Mouse (Mus musculus): ENCODE results near the gene Foxn3. TPM values are rescaled to one million over a fixed set of nuclear protein-coding genes. Genes with fewer than 3 reads are reported as not detected.
A peak's percentile ranks its signal among the peaks of the same experiment; 100 is the strongest.
"Not testable (repeated sequence)": the region's sequence is repeated elsewhere in the genome, so short reads cannot be mapped to it uniquely, and the experiment has no call there.

Foxn3 gene
- total RNA-seq, 4 experiments from 2014 or later, result 57.4 to 62.5 (median 60.3) TPM

DNA sequence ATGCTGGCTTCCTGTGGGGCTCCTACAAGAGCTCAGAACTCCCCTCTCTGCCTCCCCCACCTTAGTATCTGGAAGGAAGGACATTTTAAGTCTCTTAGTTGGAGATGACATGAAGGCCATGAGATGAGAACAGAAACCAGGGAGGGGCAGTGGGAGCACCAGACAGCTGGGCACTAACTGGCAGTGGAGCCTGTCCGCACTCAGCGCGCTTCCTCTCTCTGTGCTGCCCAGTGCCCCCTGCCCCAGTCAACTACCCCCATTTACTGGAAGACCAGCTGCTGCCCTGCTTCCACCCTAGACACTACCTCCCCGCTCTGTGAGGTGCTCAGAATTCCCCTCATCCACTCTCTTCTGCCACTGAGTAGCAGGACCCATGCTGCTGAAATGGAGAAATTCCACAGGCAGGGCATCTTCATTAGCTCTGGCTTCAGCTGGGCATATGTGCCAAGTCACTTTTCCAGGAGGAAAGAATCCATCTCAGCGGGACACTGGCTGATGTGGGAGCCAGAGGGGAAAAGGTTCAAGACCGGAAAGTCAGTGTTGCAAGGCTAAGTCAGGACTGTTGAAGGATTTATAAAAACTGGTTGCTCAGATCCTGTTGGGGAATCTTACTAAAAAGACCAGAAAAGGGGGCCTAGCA is 335.9 kb downstream of the Foxn3 start:
- DNase-seq (ENCODE audit: low spot score in 2 of 2), result no peak

- DNase-seq (ENCODE audit: low spot score in 2 of 2), result peak in 1 of 2 experiments; percentile 54
Measured at GRCm38 (mm10) chr12:99224863-99225603, 338.3 kb downstream of the Foxn3 start.

- DNase-seq (ENCODE audit: low spot score in 2 of 2), result no peak
Measured at GRCm38 (mm10) chr12:99221087-99221846, 342.1 kb downstream of the Foxn3 start.

GRCm38 (mm10) chr12:99220333-99220732 is 343.0 kb downstream of the Foxn3 start:
- peak in 1 of 2 experiments; percentile 52 for DNase-seq (ENCODE audit: low spot score in 2 of 2)

- DNase-seq (ENCODE audit: low spot score in 2 of 2), result no peak
Measured at GRCm38 (mm10) chr12:99219812-99220211, 343.6 kb downstream of the Foxn3 start.

- no peak for DNase-seq (ENCODE audit: low spot score in 2 of 2)
Measured at GRCm38 (mm10) chr12:99217145-99217698, 346.2 kb downstream of the Foxn3 start.

- DNase-seq (ENCODE audit: low spot score in 2 of 2), result no peak
Measured at GRCm38 (mm10) chr12:99216341-99216761, 347.0 kb downstream of the Foxn3 start.

- no peak for DNase-seq (ENCODE audit: low spot score in 2 of 2)
Measured at GRCm38 (mm10) chr12:99215521-99216255, 347.7 kb downstream of the Foxn3 start.

- no peak for DNase-seq (ENCODE audit: low spot score in 2 of 2)
Measured at GRCm38 (mm10) chr12:99214098-99214497, 349.3 kb downstream of the Foxn3 start.

DNA sequence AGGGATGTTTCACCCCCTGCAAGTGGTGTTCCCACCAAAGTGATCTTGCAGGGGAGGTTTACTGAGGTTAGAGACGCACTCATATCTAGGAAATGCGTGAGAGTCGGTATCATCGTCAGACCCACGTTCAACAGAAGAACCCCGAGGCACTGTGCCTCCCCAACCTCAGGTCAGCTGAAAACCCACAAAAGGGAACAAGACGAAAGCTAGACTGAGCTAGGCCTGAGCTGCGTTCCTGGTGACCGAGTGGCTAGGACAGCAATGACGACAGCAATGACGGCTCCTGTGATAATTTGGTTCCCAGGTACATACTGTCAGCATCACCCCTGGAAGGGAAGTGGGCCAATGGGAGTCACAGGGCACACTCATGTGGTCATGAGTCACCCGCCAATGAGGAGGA is 350.2 kb downstream of the Foxn3 start:
- no peak for DNase-seq (ENCODE audit: low spot score in 2 of 2)

DNA sequence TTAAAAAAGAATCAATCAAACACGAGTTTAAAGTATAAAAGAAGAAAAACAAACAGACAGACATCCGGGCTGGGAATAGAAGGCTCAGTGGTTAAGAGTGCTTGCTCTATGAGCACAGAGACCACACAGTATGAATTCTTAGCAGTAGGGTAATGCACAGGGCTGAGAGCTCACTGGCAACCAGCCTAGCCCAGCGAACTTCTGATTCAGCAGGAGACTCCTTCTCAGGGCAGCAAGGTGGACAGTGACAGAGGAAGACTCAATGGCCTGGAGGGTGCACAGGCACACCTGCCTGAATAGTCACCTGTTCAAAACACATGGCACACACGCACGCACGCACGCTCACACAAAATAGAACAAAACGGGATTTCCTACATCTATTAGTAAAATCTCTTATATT is 353.6 kb downstream of the Foxn3 start:
- no peak for DNase-seq (ENCODE audit: low spot score in 2 of 2)

- no peak for DNase-seq (ENCODE audit: low spot score in 2 of 2)
Measured at GRCm38 (mm10) chr12:99208251-99208650, 355.1 kb downstream of the Foxn3 start.

DNA sequence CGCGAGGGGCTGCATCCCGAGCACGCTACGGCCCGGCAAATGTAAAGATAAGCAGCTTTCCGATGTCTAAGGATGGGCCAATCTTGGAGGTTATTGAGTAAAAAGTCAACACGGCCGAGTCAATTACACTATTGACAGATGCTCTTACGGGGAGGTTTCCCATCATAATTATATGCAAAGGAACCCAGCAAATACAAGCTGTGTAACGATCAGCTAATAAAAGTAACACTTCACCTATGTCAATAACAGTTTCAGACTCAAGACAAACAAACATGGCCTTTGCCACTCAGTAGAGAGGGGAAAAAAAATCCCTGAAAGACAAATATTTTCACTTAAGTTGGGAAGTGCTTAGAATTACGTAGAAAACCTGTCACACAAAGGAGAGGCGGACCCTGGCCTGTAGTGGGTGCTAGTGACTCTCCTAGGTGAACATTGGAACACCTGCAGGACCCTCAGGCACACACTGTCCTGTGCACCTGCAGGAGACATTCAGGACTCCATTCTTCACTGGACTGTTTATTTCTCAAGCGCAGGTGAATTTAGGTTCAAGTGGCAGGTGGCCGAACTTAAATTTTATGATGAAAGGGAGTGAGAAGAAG is 356.3 kb downstream of the Foxn3 start:
- DNase-seq (ENCODE audit: low spot score in 2 of 2), result no peak

DNA sequence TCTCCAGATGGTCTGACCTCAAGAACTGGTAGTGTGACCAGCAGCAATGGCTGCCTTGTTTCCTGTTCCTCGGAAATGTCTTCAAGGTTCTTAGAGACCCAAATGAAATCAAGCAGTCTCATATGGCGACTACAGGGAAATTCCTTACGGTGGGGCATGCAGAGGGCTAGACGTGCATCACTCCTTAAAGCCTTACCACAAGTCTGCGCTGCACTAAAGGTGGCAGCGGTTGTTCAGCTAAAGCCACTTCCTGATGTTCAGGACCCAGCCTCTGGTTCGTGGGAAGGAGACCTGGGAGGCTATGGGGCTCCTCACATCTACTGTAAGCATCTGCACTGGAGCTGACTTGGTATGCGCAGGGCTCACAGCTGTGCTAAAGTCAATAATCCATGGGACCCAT is 357.6 kb downstream of the Foxn3 start:
- DNase-seq (ENCODE audit: low spot score in 2 of 2), result no peak

DNA sequence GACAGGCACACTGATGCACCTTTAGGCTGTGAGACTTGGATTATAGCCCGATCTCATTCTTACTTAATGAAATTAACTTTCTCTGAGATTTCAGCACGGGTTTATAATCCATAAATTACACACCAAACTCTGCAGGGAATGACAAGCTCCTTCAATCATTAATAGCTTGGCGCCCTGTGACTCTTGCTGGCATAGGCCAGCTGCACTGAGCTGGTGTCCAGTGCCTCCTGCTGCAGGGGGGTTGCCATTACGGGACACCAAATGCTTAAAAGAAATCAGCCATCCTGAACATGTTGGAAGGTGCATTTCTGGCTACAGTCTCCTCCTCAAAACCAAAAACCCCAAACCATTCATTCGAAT is 364.3 kb downstream of the Foxn3 start:
- no peak for DNase-seq (ENCODE audit: low spot score in 2 of 2)

DNA sequence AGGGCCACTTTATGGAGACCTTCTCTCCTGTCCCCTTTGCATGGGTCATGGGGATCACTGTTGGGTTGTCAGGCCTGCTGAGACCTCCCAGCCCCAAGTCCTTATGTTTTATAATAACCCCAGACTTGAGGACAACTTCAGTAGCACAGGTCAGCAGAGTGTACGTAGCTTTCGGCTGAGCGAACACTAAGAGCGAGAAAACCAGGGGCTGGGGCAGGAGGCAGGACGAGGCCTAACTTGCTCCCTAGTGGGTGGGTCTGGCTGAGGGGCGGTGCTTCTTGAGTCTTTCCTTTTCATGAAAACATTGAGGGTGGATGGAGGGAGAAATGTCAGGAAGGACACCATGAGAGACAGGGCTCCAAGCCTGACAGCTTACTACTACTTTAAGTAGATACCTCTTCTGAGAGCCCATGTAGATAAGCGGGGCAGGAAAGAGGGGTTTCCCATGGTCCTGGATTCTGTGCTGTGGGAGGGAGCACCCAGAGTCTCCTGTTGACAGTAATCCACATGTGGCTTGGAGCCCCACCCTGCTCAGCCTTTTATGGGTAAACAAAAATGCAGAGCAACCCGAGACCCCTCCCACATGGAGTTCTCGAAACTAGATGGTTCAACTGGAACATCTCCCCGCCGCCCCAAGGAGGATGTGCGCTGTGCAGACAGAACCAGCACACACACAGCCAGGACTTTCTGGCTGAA is 364.8 kb downstream of the Foxn3 start:
- no peak for DNase-seq (ENCODE audit: low spot score in 2 of 2)

- no peak for DNase-seq (ENCODE audit: low spot score in 2 of 2)
Measured at GRCm38 (mm10) chr12:99197031-99197430, 366.4 kb downstream of the Foxn3 start.

DNA sequence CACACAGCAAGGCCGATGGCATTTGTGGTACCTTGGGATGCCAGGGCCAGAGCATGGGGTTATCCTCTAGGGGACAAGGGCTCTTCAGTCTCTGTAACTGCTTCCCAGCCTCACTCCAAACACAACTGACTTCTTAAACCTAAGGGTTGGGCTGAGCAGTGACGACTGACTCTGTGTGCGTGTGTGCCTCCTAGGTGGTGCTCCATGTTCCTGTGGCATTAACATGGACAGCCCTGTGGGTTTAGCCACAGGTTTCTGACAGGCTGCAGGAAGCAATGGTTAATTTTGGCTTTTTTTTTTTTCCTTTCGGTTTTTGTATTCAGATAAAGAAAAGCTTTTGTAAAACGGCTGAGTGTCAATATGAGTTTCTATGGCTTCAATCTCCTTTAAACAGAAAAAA is 367.7 kb downstream of the Foxn3 start:
- DNase-seq (ENCODE audit: low spot score in 2 of 2), result no peak

DNA sequence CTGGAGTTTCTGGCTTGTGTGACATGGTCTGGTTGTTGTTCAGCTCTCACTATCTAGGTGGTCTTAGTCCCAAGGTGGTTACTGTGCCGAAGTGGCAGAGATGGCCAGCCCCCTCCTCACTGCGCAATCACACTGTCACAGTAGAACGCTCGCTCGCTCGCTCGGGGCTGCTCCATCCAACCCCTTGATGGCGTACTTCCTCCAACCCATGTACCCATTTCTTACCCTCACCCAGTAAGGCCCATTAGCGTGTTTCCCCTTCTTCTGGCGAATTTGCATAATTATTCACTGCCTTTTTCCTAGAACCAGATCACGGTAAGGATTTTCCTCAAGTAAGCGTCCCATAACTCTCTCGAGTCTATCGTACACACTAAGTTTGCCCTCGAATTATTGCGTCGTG is 369.3 kb downstream of the Foxn3 start:
- not testable (repeated sequence) for DNase-seq (ENCODE audit: low spot score in 2 of 2)

- DNase-seq (ENCODE audit: low spot score in 2 of 2), result no peak
Measured at GRCm38 (mm10) chr12:99187671-99188070, 375.7 kb downstream of the Foxn3 start.
